Mouse (Mus musculus) neural tube, embryonic 14.5 days (tissue): ENCODE measurements around the gene Pomp. TPM values are rescaled to one million over a fixed set of nuclear protein-coding genes. Genes with fewer than 3 reads are reported as not detected.

Source experiments
- ATAC-seq: fragments of 200-750 bp; cut with Nextera tagmentation; 2 replicates; pipeline ENCODE4 v1.8.0; 2017; ENCODE audit warnings: low read depth, mild to moderate bottlenecking, moderate TSS enrichment, moderate library complexity
- H3K27ac ChIP-seq: fragments of 300-500 bp; sonication (generic); 2 replicates; pipeline ENCODE4 v1.5.1; 2014; ENCODE audit warnings: low read depth, mild to moderate bottlenecking, control low read depth, low read length, moderate library complexity, mixed read lengths
- H3K27me3 ChIP-seq: fragments of 300-500 bp; sonication (generic); 2 replicates; pipeline ENCODE4 v1.6.1; 2014; ENCODE audit warnings: low read length; ENCODE audit not compliant: control insufficient read depth, insufficient read depth
- H3K36me3 ChIP-seq: fragments of 300-500 bp; sonication (generic); 2 replicates; pipeline ENCODE4 v1.6.1; 2014; ENCODE audit warnings: low read length, mixed read lengths; ENCODE audit not compliant: control insufficient read depth, insufficient read depth
- H3K4me1 ChIP-seq: fragments of 300-500 bp; sonication (generic); 2 replicates; pipeline ENCODE4 v1.6.1; 2014; ENCODE audit warnings: low read length; ENCODE audit not compliant: control insufficient read depth, insufficient read depth
- H3K4me2 ChIP-seq: fragments of 300-500 bp; sonication (generic); 2 replicates; pipeline ENCODE4 v1.6.1; 2014; ENCODE audit warnings: mild to moderate bottlenecking, low read depth, low read length, control low read depth
- H3K4me3 ChIP-seq: fragments of 300-500 bp; sonication (generic); 2 replicates; pipeline ENCODE4 v1.5.1; 2014; ENCODE audit warnings: low read depth, low read length, control low read depth, mixed read lengths
- H3K9ac ChIP-seq: fragments of 300-500 bp; sonication (generic); replicated peaks from 2 replicates; pipeline ENCODE4 v1.6.1; 2014; ENCODE audit warnings: low read depth, mild to moderate bottlenecking, control low read depth, low read length, mixed read lengths
- H3K9me3 ChIP-seq: fragments of 300-500 bp; sonication (generic); 2 replicates; pipeline ENCODE4 v1.6.1; 2016; ENCODE audit warnings: low read length; ENCODE audit not compliant: control insufficient read depth
- WGBS: fragments of 180-500 bp; shearing (Covaris S2); extraction: QIAGEN DNeasy Blood & Tissue Kit; methylation state at CpG from one replicate; pipeline ENCODE4 v1.1.7; 2014; 5-methylcytosine and 5-hydroxymethylcytosine counted together
- polyA plus RNA-seq: library from polyadenylated mRNA; unstranded; fragments of >200 nt; fragmentation: Nextera tagmentation; extraction: Ambion mirVana; gene quantifications from 2 replicates; pipeline ENCODE4 v1.2.1, GENCODE M21; 2014

Pomp gene
- polyA plus RNA-seq, 1 experiment from 2014 or later, result 515 TPM

- Histone ChIP-seq H3K36me3 (no peaks in the 10 kb centered on the region), H3K4me3 (no peak overlapping the region), H3K9ac (no peak overlapping the region), H3K27ac (no peak overlapping the region), H3K9me3 (no peaks in the 10 kb centered on the region), H3K4me1 (no peaks in the 10 kb centered on the region), H3K4me2 (no peak overlapping the region), H3K27me3 (no peaks in the 10 kb centered on the region)
- 80% methylated on average over 3 of the region's 3 CpGs for WGBS
- ATAC-seq, result no peak
Observed at GRCm38 (mm10) chr5:147845319-147845718, 14.9 kb upstream of the Pomp start.

GRCm38 (mm10) chr5:147847361-147847760 is 12.9 kb upstream of the Pomp start:
- H3K4me1 ChIP-seq, result no peaks in the 10 kb centered on the region
- no peak overlapping the region for H3K27ac ChIP-seq
- no peaks in the 10 kb centered on the region for H3K36me3 ChIP-seq
- ATAC-seq, result no peak
- WGBS, result 67% methylated on average over 5 of the region's 5 CpGs
- H3K9ac ChIP-seq, result no peak overlapping the region
- no peak overlapping the region for H3K4me2 ChIP-seq
- no peak overlapping the region for H3K4me3 ChIP-seq
- no peaks in the 10 kb centered on the region for H3K9me3 ChIP-seq
- H3K27me3 ChIP-seq, result no peaks in the 10 kb centered on the region

GRCm38 (mm10) chr5:147848164-147848863 is 11.9 kb upstream of the Pomp start:
- H3K9me3 ChIP-seq, result no peaks in the 10 kb centered on the region
- H3K4me3 ChIP-seq, result no peak overlapping the region
- no peak overlapping the region for H3K9ac ChIP-seq
- H3K4me1 ChIP-seq, result no peaks in the 10 kb centered on the region
- H3K27me3 ChIP-seq, result no peaks in the 10 kb centered on the region
- no peak overlapping the region for H3K4me2 ChIP-seq
- H3K36me3 ChIP-seq, result no peaks in the 10 kb centered on the region
- no peak overlapping the region for H3K27ac ChIP-seq
- peak; percentile 66; the same call in 1 of the 2 replicates for ATAC-seq
- WGBS, result 25% methylated on average over 16 of the region's 16 CpGs

DNA sequence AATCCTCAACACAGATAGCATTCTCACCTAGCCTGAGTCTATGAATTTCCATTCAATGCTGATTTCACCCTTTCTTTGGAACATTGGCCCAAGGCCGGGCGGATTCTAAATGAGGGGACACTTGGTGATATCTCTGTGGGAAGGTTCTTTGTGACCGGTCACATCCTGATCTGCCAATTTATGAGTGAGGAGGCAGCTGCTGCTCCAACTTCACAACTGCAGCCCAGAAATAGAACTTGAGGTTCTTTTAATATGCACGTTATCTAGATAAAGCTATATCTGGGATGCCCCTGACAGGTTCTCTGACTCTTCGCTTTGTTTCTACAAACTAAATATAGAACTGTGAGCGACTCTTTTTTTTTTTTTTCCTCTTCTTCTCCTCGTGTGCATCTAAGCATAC is 10.1 kb upstream of the Pomp start:
- Histone ChIP-seq H3K4me1 (no peaks in the 10 kb centered on the region), H3K27me3 (no peaks in the 10 kb centered on the region), H3K9ac (no peak overlapping the region), H3K9me3 (no peaks in the 10 kb centered on the region), H3K4me2 (no peak overlapping the region), H3K27ac (no peak overlapping the region), H3K36me3 (no peaks in the 10 kb centered on the region), H3K4me3 (no peak overlapping the region)
- no peak for ATAC-seq
- WGBS, result 76% methylated on average over 7 of the region's 7 CpGs

GRCm38 (mm10) chr5:147860076-147860448 is 199 bp upstream of the Pomp start:
- Histone ChIP-seq H3K27ac (peak overlapping the region; percentile 70), H3K4me1 (peaks cover 8% of the 10 kb centered on the region), H3K27me3 (no peaks in the 10 kb centered on the region), H3K4me3 (peak overlapping the region; percentile 67), H3K9ac (peak overlapping the region; percentile 73), H3K4me2 (peak overlapping the region; percentile 82), H3K36me3 (peaks cover 11% of the 10 kb centered on the region), H3K9me3 (no peaks in the 10 kb centered on the region)
- WGBS, result 1% methylated on average over 18 of the region's 18 CpGs
- ATAC-seq, result no peak; the same call in 1 of the 2 replicates

GRCm38 (mm10) chr5:147868674-147869073 is 8.4 kb downstream of the Pomp start:
- Histone ChIP-seq H3K27ac (no peak overlapping the region), H3K27me3 (no peaks in the 10 kb centered on the region), H3K9ac (no peak overlapping the region), H3K36me3 (peaks cover 50% of the 10 kb centered on the region), H3K9me3 (no peaks in the 10 kb centered on the region), H3K4me2 (no peak overlapping the region), H3K4me1 (no peaks in the 10 kb centered on the region), H3K4me3 (no peak overlapping the region)
- ATAC-seq, result no peak
- WGBS, result 91% methylated on average over 4 of the region's 4 CpGs

DNA sequence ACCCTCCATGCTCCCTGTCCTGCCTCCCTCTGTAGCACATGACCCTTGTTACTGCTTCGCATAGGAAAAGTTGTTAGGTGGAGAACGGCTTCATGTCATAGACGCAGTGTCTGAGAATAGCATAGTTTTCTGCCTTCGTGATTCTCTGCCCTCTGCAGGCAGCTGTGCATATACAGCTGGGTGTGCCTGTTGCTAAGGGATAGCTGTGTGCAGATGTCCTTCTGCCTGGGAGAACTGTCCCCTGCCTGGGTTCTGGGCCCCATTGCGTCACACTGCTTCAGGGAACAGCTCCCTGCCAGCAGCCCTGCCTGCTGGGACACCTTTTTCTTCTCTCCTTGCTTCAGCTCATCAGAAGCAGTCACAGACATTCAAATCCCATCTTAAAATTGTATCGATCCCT is 9.3 kb downstream of the Pomp start:
- Histone ChIP-seq H3K9me3 (no peaks in the 10 kb centered on the region), H3K27ac (no peak overlapping the region), H3K27me3 (no peaks in the 10 kb centered on the region), H3K36me3 (peaks cover 51% of the 10 kb centered on the region), H3K4me3 (no peak overlapping the region), H3K4me2 (no peak overlapping the region), H3K4me1 (no peaks in the 10 kb centered on the region), H3K9ac (no peak overlapping the region)
- ATAC-seq, result no peak
- 94% methylated on average over 6 of the region's 6 CpGs for WGBS

DNA sequence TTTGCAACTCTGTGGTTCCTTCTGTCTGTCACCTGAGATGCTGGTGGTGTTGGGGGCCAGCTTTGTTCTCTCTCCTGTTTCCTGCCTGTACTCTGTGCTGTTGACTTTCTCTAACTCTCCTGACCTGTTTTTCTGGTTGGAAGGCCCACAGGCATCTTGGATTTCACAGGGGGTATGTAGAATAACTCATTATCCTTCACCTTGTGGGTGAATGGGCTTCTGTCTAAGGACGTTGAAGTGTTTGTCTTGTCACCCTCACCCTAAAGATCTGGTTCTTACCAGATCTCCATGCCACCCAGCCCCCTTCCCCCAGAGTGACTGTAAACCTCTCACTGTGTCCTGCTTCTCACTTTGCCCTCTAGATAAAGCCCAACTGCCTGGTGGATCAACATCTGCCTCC is 10.0 kb downstream of the Pomp start:
- H3K4me1 ChIP-seq, result no peaks in the 10 kb centered on the region
- 95% methylated on average over 1 of the region's 1 CpGs for WGBS
- peaks cover 47% of the 10 kb centered on the region for H3K36me3 ChIP-seq
- no peak overlapping the region for H3K9ac ChIP-seq
- H3K27me3 ChIP-seq, result no peaks in the 10 kb centered on the region
- H3K9me3 ChIP-seq, result no peaks in the 10 kb centered on the region
- ATAC-seq, result no peak
- H3K4me3 ChIP-seq, result no peak overlapping the region
- H3K27ac ChIP-seq, result no peak overlapping the region
- no peak overlapping the region for H3K4me2 ChIP-seq

DNA sequence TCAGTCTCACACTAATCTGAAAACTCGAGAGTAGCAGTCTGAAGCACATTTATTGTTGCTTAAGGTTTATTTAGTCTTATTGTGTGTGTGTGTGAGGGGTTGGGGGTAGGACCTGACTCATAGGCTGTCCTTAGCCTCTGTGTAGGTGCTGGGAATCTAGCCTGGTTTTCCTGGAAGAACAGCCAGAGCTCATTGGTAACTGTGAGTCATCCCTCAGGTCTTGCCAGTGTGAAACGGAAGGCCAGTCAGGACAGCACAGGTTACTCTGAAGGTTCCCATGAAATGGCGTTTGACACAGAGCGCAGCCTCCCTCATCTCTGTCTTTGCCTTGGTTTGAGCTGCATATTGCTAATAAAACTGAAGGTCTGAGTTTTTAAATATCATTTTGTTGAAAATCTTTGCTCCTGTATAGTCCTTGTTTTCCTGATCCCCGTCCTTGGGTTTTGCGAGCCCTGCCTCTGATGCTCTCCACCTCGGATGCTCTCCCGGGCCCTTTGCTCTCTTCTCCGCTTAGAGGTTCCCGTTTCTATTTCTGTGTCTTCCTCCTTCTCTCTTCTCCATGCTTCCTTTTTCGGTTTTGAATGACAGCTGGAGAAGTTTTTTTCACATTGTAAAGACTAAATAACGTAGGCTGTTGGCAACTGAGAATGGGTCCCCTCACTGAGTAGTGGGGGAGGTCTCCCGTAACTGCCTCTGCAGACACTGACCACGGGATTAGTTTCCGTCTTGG is 11.0 kb downstream of the Pomp start:
- H3K4me3 ChIP-seq, result no peak overlapping the region
- H3K9ac ChIP-seq, result no peak overlapping the region
- WGBS, result 94% methylated on average over 15 of the region's 15 CpGs
- H3K4me2 ChIP-seq, result no peak overlapping the region
- no peaks in the 10 kb centered on the region for H3K9me3 ChIP-seq
- no peaks in the 10 kb centered on the region for H3K4me1 ChIP-seq
- ATAC-seq, result no peak
- H3K36me3 ChIP-seq, result peaks cover 57% of the 10 kb centered on the region
- H3K27me3 ChIP-seq, result no peaks in the 10 kb centered on the region
- H3K27ac ChIP-seq, result no peak overlapping the region
